Mouse (Mus musculus) embryonic fibroblast, embryonic 13.5 days (primary cell): ENCODE results near the gene Tcf15.

Experiments
- CTCF ChIP-seq: IDR thresholded peaks from 2 replicates; pipeline ENCODE4 v1.5.1; 2011; ENCODE audit warnings: mild to moderate bottlenecking, control low read depth, low read length, moderate library complexity, borderline replicate concordance; ENCODE audit not compliant: insufficient read depth
- POLR2A ChIP-seq: IDR thresholded peaks from 2 replicates; pipeline ENCODE4 v1.6.1; 2011; ENCODE audit warnings: low read depth, mild to moderate bottlenecking, control low read depth, low read length, moderate library complexity

- TF ChIP-seq CTCF = no peak
- TF ChIP-seq POLR2A = no peak
These were observed 13.1 kb downstream of the Tcf15 start for GRCm38 (mm10) chr2:152156471-152156870.
